Mouse (Mus musculus): ENCODE results near the gene Tpcn1.
A peak's percentile ranks its signal among the peaks of the same experiment; 100 is the strongest.

DNA sequence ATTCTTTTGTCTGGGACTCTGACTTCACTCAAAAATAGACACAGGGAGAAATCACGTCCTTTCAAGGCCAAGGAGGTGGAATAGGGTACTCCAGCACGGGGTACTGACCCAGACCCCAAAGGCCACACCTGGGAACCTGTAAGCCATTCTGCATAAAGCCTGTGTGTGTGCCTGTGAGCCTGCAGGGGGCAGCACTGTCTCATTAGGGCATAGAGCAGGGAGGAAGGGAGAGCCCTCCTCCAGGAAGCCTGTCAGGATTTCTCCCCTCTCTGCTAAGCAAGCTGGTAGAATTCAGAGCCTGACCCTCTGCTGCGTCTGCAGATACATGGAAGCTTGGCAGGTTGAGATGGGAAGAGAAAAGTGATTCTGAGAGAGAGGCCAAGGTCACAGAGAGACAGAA is 65.8 kb downstream of the Tpcn1 start:
- TF ChIP-seq CTCF (IDR thresholded peaks at IDR 0.05; ENCODE audit: low read depth), result peak; percentile 84
- no peak for TF ChIP-seq EP300 (IDR thresholded peaks at IDR 0.05; ENCODE audit: low read depth)
